Mouse (Mus musculus) lung, postnatal 25 days (tissue): ENCODE measurements around the gene Ccdc60.
A peak's percentile ranks its signal among the peaks of the same experiment; 100 is the strongest.
"Not testable (repeated sequence)": the region's sequence is repeated elsewhere in the genome, so short reads cannot be mapped to it uniquely, and the experiment has no call there.

Source experiments
- DNase-seq: peaks from one replicate; pipeline ENCODE4 v3.0.0; 2022; ENCODE audit warnings: low spot score

The Ccdc60 gene

GRCm38 (mm10) chr5:116288849-116289570 is at the start of gene Ccdc60:
Ccdc60 (minus strand) TSS chr5:116288985.
- DNase-seq, result no peak

GRCm38 (mm10) chr5:116336191-116336590 is 47.4 kb upstream of the Ccdc60 start:
- DNase-seq, result no peak

- no peak for DNase-seq
Observed at GRCm38 (mm10) chr5:116328911-116329310, 40.1 kb upstream of the Ccdc60 start.

- no peak for DNase-seq
Observed at GRCm38 (mm10) chr5:116323401-116323800, 34.6 kb upstream of the Ccdc60 start.

- no peak for DNase-seq
Observed at GRCm38 (mm10) chr5:116322365-116323027, 33.7 kb upstream of the Ccdc60 start.

- DNase-seq, result no peak
Observed at GRCm38 (mm10) chr5:116313711-116314110, 24.9 kb upstream of the Ccdc60 start.

- no peak for DNase-seq
Observed at GRCm38 (mm10) chr5:116312111-116312737, 23.4 kb upstream of the Ccdc60 start.

- no peak for DNase-seq
Observed at GRCm38 (mm10) chr5:116311636-116312035, 22.9 kb upstream of the Ccdc60 start.

GRCm38 (mm10) chr5:116309383-116309801 is 20.6 kb upstream of the Ccdc60 start:
- DNase-seq, result no peak

GRCm38 (mm10) chr5:116305557-116305956 is 16.8 kb upstream of the Ccdc60 start:
- no peak for DNase-seq

GRCm38 (mm10) chr5:116305146-116305545 is 16.4 kb upstream of the Ccdc60 start:
- DNase-seq, result not testable (repeated sequence)

GRCm38 (mm10) chr5:116300984-116301383 is 12.2 kb upstream of the Ccdc60 start:
- no peak for DNase-seq

- DNase-seq, result no peak
Observed at GRCm38 (mm10) chr5:116293501-116293900, 4.7 kb upstream of the Ccdc60 start.

- DNase-seq, result no peak
Observed at GRCm38 (mm10) chr5:116290584-116290983, 1.8 kb upstream of the Ccdc60 start.

- peak; percentile 23 for DNase-seq
Observed at GRCm38 (mm10) chr5:116289897-116290296, 1.1 kb upstream of the Ccdc60 start.

- DNase-seq, result no peak
Observed at GRCm38 (mm10) chr5:116288183-116288582, 602 bp downstream of the Ccdc60 start.

GRCm38 (mm10) chr5:116285532-116286176 is 3.1 kb downstream of the Ccdc60 start:
- no peak for DNase-seq

- DNase-seq, result no peak
Observed at GRCm38 (mm10) chr5:116280518-116280917, 8.3 kb downstream of the Ccdc60 start.

- no peak for DNase-seq
Observed at GRCm38 (mm10) chr5:116278436-116278918, 10.3 kb downstream of the Ccdc60 start.

GRCm38 (mm10) chr5:116277951-116278350 is 10.8 kb downstream of the Ccdc60 start:
- DNase-seq, result no peak

- no peak for DNase-seq
Observed at GRCm38 (mm10) chr5:116274818-116275217, 14.0 kb downstream of the Ccdc60 start.

- no peak for DNase-seq
Observed at GRCm38 (mm10) chr5:116274365-116274764, 14.4 kb downstream of the Ccdc60 start.
